29 mouse cellular contexts compared by ENCODE assay signal in the genomic region with DNA sequence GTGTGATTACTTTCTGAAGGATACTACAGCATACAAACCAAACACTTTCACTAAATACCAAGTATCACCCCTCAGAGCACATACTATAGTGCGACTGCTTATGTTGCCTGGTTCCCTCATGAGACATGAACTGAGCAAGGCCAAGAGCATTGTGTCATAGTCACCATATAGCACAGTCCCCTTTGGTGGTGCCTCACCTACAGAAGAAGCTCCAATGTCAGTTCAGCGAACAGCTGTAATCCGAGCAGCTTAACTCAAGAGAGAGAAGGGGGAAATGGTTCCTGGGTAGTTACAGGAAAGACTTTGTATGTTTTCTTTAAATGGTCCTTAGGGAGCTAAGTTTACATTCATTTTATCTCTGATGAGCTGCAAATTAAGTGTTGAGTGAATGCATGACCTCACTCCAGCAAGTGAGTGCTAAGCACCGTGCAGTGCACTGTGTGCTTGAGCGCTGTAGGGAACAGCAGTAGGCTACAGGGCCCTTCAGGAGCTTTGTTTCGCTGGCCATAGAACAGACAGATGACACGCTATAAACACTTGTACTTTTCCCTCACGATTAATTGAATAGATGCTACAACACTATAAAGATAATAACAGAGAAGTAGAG. TPM values are rescaled to one million over a fixed set of nuclear protein-coding genes. Genes with fewer than 3 reads are reported as not detected.
"Had no signal": no experiment of that assay in that cellular context is flagged by ENCODE, and none has a peak within 500 bp of the region (broad histone marks: within the 10 kb centered on the region; RNA-seq: fewer than 3 reads in every experiment).

No protein-coding gene starts in this region.

- H3K27ac ChIP-seq: liver, embryonic 12.5 days; liver, embryonic 15.5 days; macrophage; stomach, embryonic 15.5 days had no signal

- H3K4me1 ChIP-seq: liver, embryonic 12.5 days; liver, embryonic 15.5 days; stomach, embryonic 15.5 days had no signal

- H3K27me3 ChIP-seq: liver, embryonic 12.5 days; liver, embryonic 15.5 days; stomach, embryonic 15.5 days had no signal

- H3K4me3 ChIP-seq: liver, embryonic 12.5 days; liver, embryonic 15.5 days; stomach, embryonic 15.5 days had no signal

- H3K4me2 ChIP-seq: liver, embryonic 12.5 days; liver, embryonic 15.5 days; stomach, embryonic 15.5 days had no signal

- ATAC-seq: inflammation-experienced regulatory T-cells, adult 6 months; intestine, embryonic 16.5 days; liver, embryonic 12.5 days had no signal

- H3K9ac ChIP-seq: liver, embryonic 12.5 days; liver, embryonic 15.5 days; stomach, embryonic 15.5 days had no signal

- DNase-seq: kidney, adult 18-20 months; kidney, adult 9 months; kidney, postnatal 14 days; kidney, postnatal 4 days; left cerebral cortex, postnatal 4 days; liver; lung, postnatal 10 days; midbrain, embryonic 14.5 days; right cerebral cortex, adult 18-20 months; right cerebral cortex, postnatal 14 days; right cerebral cortex, postnatal 4 days; spleen, adult 18-20 months; thymus, postnatal 25 days had no signal

- H3K9me3 ChIP-seq: liver, embryonic 12.5 days; liver, embryonic 15.5 days; stomach, embryonic 15.5 days had no signal

RNA-seq across cellular contexts. Expression of gene 1700011L22Rik, which starts 29.0 kb away (rescaled TPM):
- total RNA-seq: layer of hippocampus, adult 18-20 months; layer of hippocampus, postnatal 14 days; left cerebral cortex, adult 8-10 months; left cerebral cortex, postnatal 14 days; left cerebral cortex, postnatal 4 days; megakaryocyte, adult 5-6 weeks; midbrain, postnatal 0 days had no signal
- polyA plus RNA-seq: inflammation-experienced regulatory T-cells, adult 6 months; intestine, embryonic 16.5 days; kidney, embryonic 16.5 days; liver, embryonic 12.5 days; liver, embryonic 15.5 days; macrophage; midbrain, embryonic 14.5 days; midbrain, postnatal 0 days; neural tube, embryonic 11.5 days; neural tube, embryonic 14.5 days; stomach, embryonic 15.5 days; thymus, postnatal 0 days had no signal
